Mouse (Mus musculus): Measurements from ENCODE around the gene Fbxw10. TPM values are rescaled to one million over a fixed set of nuclear protein-coding genes. Genes with fewer than 3 reads are reported as not detected.

Gene Fbxw10
- polyA plus RNA-seq, 1 experiment from 2014 or later = 0.13 TPM

Other genes starting within 250 kb of the Fbxw10 start
- gene Lrrc75a, start 198.5 kb upstream of the Fbxw10 start, polyA plus RNA-seq (2015; fragmentation: Nextera tagmentation; extraction: Ambion mirVana) = 14.3 and 17.0 TPM in 2 replicates
- gene Mmgt2, start 198.4 kb upstream of the Fbxw10 start, polyA plus RNA-seq (2015; fragmentation: Nextera tagmentation; extraction: Ambion mirVana) = 42.8 and 53.9 TPM in 2 replicates
- gene Zfp287, start 115.2 kb upstream of the Fbxw10 start, polyA plus RNA-seq (2015; fragmentation: Nextera tagmentation; extraction: Ambion mirVana) = 3.6 and 3.8 TPM in 2 replicates
- gene Gm10428, start 94.0 kb upstream of the Fbxw10 start, polyA plus RNA-seq (2015; fragmentation: Nextera tagmentation; extraction: Ambion mirVana) = not detected in 2 replicates
- 9.9 and 10.2 TPM in 2 replicates for gene Zfp286, start 57.6 kb upstream of the Fbxw10 start, polyA plus RNA-seq (2015; fragmentation: Nextera tagmentation; extraction: Ambion mirVana)
- 5.7 and 5.8 TPM in 2 replicates for gene Trim16, start 26.8 kb upstream of the Fbxw10 start, polyA plus RNA-seq (2015; fragmentation: Nextera tagmentation; extraction: Ambion mirVana)
- gene Tvp23b, start 32.4 kb downstream of the Fbxw10 start, polyA plus RNA-seq (2015; fragmentation: Nextera tagmentation; extraction: Ambion mirVana) = 47.7 and 52.3 TPM in 2 replicates
- not detected in 2 replicates for gene Cdrt4, start 104.1 kb downstream of the Fbxw10 start, polyA plus RNA-seq (2015; fragmentation: Nextera tagmentation; extraction: Ambion mirVana)
- not detected in 2 replicates for gene Tekt3, start 214.6 kb downstream of the Fbxw10 start, polyA plus RNA-seq (2015; fragmentation: Nextera tagmentation; extraction: Ambion mirVana)